Mouse (Mus musculus) myocyte (in vitro differentiated cells): ENCODE data around the gene Akt1s1.

Experiments used
- MAX ChIP-seq: IDR thresholded peaks from one replicate; pipeline ENCODE4 v1.6.1; 2011; ENCODE audit warnings: low read depth, mild to moderate bottlenecking, control low read depth
- POLR2A ChIP-seq: IDR thresholded peaks from one replicate; pipeline ENCODE4 v1.6.1; 2011; ENCODE audit warnings: low read depth, mild to moderate bottlenecking, control low read depth, moderate library complexity; ENCODE audit not compliant: insufficient read length
- POLR2AphosphoS2 ChIP-seq: IDR thresholded peaks from one replicate; pipeline ENCODE4 v1.6.1; 2011; ENCODE audit warnings: low read depth, control low read depth; ENCODE audit not compliant: insufficient read length
- REST ChIP-seq: IDR thresholded peaks from one replicate; pipeline ENCODE4 v1.6.1; 2011; ENCODE audit warnings: mild to moderate bottlenecking, control low read depth, moderate library complexity; ENCODE audit not compliant: insufficient read depth, insufficient read length
- USF1 ChIP-seq: IDR thresholded peaks from one replicate; pipeline ENCODE4 v1.6.1; 2011; ENCODE audit warnings: low read depth, mild to moderate bottlenecking, control low read depth, moderate library complexity

DNA sequence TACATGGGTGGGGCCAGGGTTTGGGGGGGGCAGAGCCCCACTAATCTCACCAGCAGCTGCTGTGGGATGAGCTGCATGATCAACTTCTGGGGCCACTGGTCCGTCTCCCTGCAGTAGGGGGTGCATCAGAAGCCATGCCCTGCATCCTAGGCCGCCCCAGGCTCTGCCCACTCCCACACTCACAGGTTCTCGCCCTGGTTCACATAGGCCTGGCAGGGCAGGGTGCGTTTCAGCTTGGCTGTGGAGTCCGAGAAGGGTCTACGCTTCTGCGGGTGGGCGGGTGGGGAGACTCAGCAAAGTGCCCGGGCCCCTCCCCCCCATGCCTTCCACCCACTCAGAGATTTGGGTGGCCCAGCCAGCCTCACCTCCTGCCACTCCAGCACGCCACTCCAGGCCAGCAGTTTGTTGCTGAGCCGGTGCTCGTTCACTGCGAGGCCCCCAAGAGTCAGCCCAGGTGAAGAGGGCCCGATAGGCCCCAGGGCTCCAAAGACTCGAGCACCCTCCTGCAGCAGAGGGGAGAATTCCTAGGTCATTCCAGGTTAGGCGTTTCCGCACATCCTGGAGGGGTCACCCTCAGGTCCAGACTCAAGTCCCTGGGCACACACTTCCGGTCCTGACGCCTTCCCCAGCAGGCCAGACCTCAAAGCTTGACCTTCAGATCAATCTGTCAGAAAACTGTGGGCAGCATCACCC lies 18.4 kb downstream of the Akt1s1 start:
- TF ChIP-seq REST = no peak
- no peak for TF ChIP-seq POLR2A
- no peak for TF ChIP-seq USF1
- peak; percentile 39 for TF ChIP-seq POLR2AphosphoS2
- no peak for TF ChIP-seq MAX
